Mouse (Mus musculus) liver, embryonic 11.5 days (tissue): ENCODE data around the gene A4gnt. TPM values are rescaled to one million over a fixed set of nuclear protein-coding genes. Genes with fewer than 3 reads are reported as not detected.

Experiments used
- ATAC-seq: fragments of 200-750 bp; cut with Nextera tagmentation; replicated peaks from 2 replicates; pipeline ENCODE4 v1.8.0; 2017; ENCODE audit warnings: moderate number of reproducible peaks, mild to moderate bottlenecking, moderate TSS enrichment, moderate library complexity; ENCODE audit not compliant: low FRiP score
- DNase-seq: peaks from one replicate; pipeline ENCODE4 v3.0.0-alpha.2; 2017; ENCODE audit warnings: low spot score
- H3K27ac ChIP-seq: fragments of 300-500 bp; sonication (generic); 2 replicates; pipeline ENCODE4 v1.5.1; 2014; ENCODE audit warnings: mild to moderate bottlenecking, low read depth, low read length, control low read depth
- H3K27me3 ChIP-seq: fragments of 300-500 bp; sonication (generic); replicated peaks from 2 replicates; pipeline ENCODE4 v1.6.1; 2014; ENCODE audit warnings: low read length, mixed read lengths; ENCODE audit not compliant: control insufficient read depth, insufficient read depth
- H3K36me3 ChIP-seq: fragments of 300-500 bp; sonication (generic); 2 replicates; pipeline ENCODE4 v1.6.1; 2014; ENCODE audit warnings: mild to moderate bottlenecking, low read length, moderate library complexity, mixed read lengths; ENCODE audit not compliant: control insufficient read depth, insufficient read depth
- H3K4me1 ChIP-seq: fragments of 300-500 bp; sonication (generic); replicated peaks from 2 replicates; pipeline ENCODE4 v1.6.1; 2014; ENCODE audit warnings: low read length, mixed read lengths; ENCODE audit not compliant: control insufficient read depth, insufficient read depth
- H3K4me2 ChIP-seq: fragments of 300-500 bp; sonication (generic); 2 replicates; pipeline ENCODE4 v1.6.1; 2014; ENCODE audit warnings: mild to moderate bottlenecking, control low read depth, moderate library complexity
- H3K4me3 ChIP-seq: fragments of 300-500 bp; sonication (generic); 2 replicates; pipeline ENCODE4 v1.5.1; 2014; ENCODE audit warnings: low read depth, low read length, control low read depth
- H3K9ac ChIP-seq: fragments of 300-500 bp; sonication (generic); 2 replicates; pipeline ENCODE4 v1.6.1; 2014; ENCODE audit warnings: low read depth, low read length, control low read depth
- H3K9me3 ChIP-seq: fragments of 300-500 bp; sonication (generic); 2 replicates; pipeline ENCODE4 v1.6.1; 2016; ENCODE audit warnings: low read length, inconsistent platforms, mixed read lengths; ENCODE audit not compliant: control insufficient read depth
- WGBS: fragments of 180-500 bp; shearing (Covaris S2); extraction: QIAGEN DNeasy Blood & Tissue Kit; methylation state at CpG from one replicate; pipeline ENCODE4 v1.1.7; 2014; 5-methylcytosine and 5-hydroxymethylcytosine counted together
- polyA plus RNA-seq: library from polyadenylated mRNA; unstranded; fragments of >200 nt; fragmentation: Nextera tagmentation; extraction: Ambion mirVana; gene quantifications from 2 replicates; pipeline ENCODE4 v1.2.1, GENCODE M21; 2014

The A4gnt gene
- polyA plus RNA-seq, 1 experiment from 2014 or later, result not detected

- H3K36me3 ChIP-seq, result peaks cover 4% of the 10 kb centered on the region
Measured at GRCm38 (mm10) chr9:99639957-99640356, 27.7 kb downstream of the A4gnt start.

DNA sequence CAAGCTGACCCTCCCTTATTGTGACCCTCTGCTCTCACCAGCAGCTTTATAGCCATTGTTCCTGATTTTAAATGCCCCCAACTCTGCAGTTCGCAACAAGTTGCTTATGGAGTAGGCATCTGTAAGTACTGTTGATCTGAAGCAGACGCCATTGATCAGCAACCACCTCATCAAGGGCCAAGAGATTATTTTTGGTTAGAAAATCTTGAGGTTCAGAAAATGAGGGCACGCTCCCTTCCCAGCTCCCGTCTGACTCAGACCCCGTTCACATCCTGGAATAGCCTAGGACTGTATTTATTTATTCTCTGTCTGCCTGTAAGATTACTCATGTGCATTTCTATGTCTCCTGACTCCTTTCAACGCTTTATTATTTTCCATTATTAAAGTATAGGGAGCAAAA, 33.1 kb downstream of the A4gnt start:
- 88% methylated on average over 6 of the region's 6 CpGs for WGBS

More at GRCm38 (mm10) chr9:99639957-99640356, 27.7 kb downstream of the A4gnt start:
- Histone ChIP-seq H3K27me3 (no peaks in the 10 kb centered on the region), H3K4me2 (no peak overlapping the region), H3K9ac (no peak overlapping the region), H3K27ac (no peak overlapping the region), H3K4me3 (no peak overlapping the region), H3K9me3 (no peaks in the 10 kb centered on the region), H3K4me1 (no peaks in the 10 kb centered on the region)
- DNase-seq (no peak), ATAC-seq (no peak)
- 87% methylated on average over 5 of the region's 5 CpGs for WGBS

DNA sequence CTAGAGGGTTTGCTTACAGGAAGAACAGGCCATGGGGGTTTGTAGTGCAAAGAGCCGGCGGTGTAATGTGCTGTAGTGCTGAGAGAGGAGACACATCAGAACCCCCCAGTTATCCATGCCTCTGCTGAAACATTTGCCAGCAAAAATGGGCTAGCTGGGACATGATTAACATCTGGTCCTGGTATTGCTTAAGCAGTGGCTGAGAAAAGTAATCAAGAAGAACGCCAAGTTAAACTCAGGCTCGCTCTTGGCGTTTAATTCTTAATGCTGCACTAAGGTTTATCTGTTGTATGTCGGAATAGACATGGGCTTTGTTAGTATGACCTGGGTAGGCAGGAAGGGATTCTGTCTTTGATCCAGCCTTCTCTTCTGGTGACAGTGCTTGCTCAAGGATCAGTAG, 33.8 kb downstream of the A4gnt start:
- WGBS, result 94% methylated on average over 6 of the region's 6 CpGs

More for the DNA sequence above, 33.1 kb downstream of the A4gnt start:
- no peak overlapping the region for H3K4me3 ChIP-seq
- ATAC-seq (no peak), DNase-seq (no peak)
- H3K9me3 ChIP-seq, result no peaks in the 10 kb centered on the region
- no peak overlapping the region for H3K4me2 ChIP-seq
- no peaks in the 10 kb centered on the region for H3K27me3 ChIP-seq
- H3K9ac ChIP-seq, result no peak overlapping the region
- H3K36me3 ChIP-seq, result peaks cover 4% of the 10 kb centered on the region; the same call in 1 of the 2 replicates
- H3K4me1 ChIP-seq, result no peaks in the 10 kb centered on the region
- no peak overlapping the region for H3K27ac ChIP-seq

GRCm38 (mm10) chr9:99660756-99661155, 48.5 kb downstream of the A4gnt start:
- DNase-seq, result no peak

More for the DNA sequence above, 33.8 kb downstream of the A4gnt start:
- H3K9me3 ChIP-seq, result no peaks in the 10 kb centered on the region
- H3K4me3 ChIP-seq, result no peak overlapping the region
- no peak overlapping the region for H3K27ac ChIP-seq
- H3K36me3 ChIP-seq, result peaks cover 4% of the 10 kb centered on the region; the same call in 1 of the 2 replicates
- no peaks in the 10 kb centered on the region for H3K4me1 ChIP-seq
- H3K9ac ChIP-seq, result no peak overlapping the region
- H3K27me3 ChIP-seq, result no peaks in the 10 kb centered on the region
- DNase-seq (no peak), ATAC-seq (no peak)
- no peak overlapping the region for H3K4me2 ChIP-seq

DNA sequence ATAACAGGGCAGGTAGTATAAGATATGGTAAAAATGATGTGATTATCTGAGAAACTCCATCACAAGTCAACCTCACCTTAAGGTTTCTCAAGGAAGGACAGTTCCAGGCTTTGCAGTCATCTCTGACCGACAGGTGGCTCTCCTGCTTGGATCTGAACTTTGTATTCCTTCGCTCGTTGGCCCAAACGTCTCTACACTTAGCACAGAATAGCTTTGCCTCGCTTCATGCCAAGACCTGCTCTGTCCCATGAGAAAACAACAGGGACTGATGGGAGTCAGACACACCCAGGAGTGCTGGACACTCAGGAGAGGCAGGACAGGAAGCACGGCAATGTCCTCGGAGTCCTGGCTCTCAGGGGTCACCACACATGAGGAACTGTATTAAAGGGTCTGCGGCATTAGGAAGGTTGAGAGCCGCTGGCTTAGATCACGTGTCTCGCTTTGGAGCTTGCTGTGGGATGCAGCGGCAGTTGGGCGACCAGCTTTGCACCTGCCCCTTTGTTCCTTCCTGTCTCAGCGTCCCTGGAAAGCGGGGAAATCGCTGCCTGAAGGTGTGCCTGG, 49.4 kb downstream of the A4gnt start:
- Histone ChIP-seq H3K4me2 (no peak overlapping the region), H3K4me3 (no peak overlapping the region), H3K4me1 (no peaks in the 10 kb centered on the region), H3K27ac (no peak overlapping the region), H3K36me3 (no peaks in the 10 kb centered on the region), H3K27me3 (no peaks in the 10 kb centered on the region), H3K9me3 (no peaks in the 10 kb centered on the region), H3K9ac (no peak overlapping the region)
- DNase-seq (no peak), ATAC-seq (no peak)
- WGBS, result 75% methylated on average over 16 of the region's 16 CpGs

More at GRCm38 (mm10) chr9:99660756-99661155, 48.5 kb downstream of the A4gnt start:
- H3K27ac ChIP-seq, result no peak overlapping the region
- no peak overlapping the region for H3K4me3 ChIP-seq
- H3K9ac ChIP-seq, result no peak overlapping the region
- 0 out of 2 replicates have a peak, but pooled peaks cover 4% of the 10 kb centered on the region for H3K36me3 ChIP-seq
- no peaks in the 10 kb centered on the region for H3K9me3 ChIP-seq
- no peaks in the 10 kb centered on the region for H3K4me1 ChIP-seq
- H3K4me2 ChIP-seq, result no peak overlapping the region
- 81% methylated on average over 10 of the region's 10 CpGs for WGBS
- H3K27me3 ChIP-seq, result no peaks in the 10 kb centered on the region
- ATAC-seq, result no peak

DNA sequence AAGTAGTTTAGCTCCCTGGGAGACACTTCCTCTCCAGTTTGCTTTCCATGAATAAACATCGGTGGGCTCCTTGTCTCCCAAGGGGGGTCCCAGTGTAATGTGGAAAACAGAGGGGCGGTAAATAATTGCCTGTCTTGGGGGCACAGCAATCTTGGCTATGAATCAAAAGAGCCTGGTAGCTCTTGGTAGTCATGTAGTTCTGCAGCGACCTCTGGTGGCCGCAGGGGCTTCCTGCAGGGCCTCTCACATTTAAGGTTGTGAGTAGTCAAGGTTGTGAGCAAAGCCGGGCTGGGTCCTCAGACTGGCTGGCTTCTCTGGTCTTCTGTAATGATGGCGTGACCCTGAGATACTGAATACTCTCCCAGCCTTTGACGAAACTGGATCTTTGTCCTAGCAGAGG, 50.1 kb downstream of the A4gnt start:
- no peaks in the 10 kb centered on the region for H3K4me1 ChIP-seq
- no peak overlapping the region for H3K4me3 ChIP-seq
- no peaks in the 10 kb centered on the region for H3K9me3 ChIP-seq
- peak; percentile 79 for DNase-seq
- H3K9ac ChIP-seq, result no peak overlapping the region
- H3K36me3 ChIP-seq, result no peaks in the 10 kb centered on the region
- 26% methylated on average over 7 of the region's 7 CpGs for WGBS
- H3K4me2 ChIP-seq, result no peak overlapping the region
- no peaks in the 10 kb centered on the region for H3K27me3 ChIP-seq
- no peak overlapping the region for H3K27ac ChIP-seq
- no peak; the same call in 1 of the 2 replicates for ATAC-seq

GRCm38 (mm10) chr9:99662887-99663286, 50.6 kb downstream of the A4gnt start:
- H3K36me3 ChIP-seq, result no peaks in the 10 kb centered on the region
- ATAC-seq, result no peak

GRCm38 (mm10) chr9:99667596-99667995, 55.3 kb downstream of the A4gnt start:
- peaks cover 13% of the 10 kb centered on the region for H3K36me3 ChIP-seq
- 0 out of 2 replicates have a peak, but pooled peaks cover 3% of the 10 kb centered on the region for H3K9me3 ChIP-seq
- no peaks in the 10 kb centered on the region for H3K4me1 ChIP-seq
- WGBS, result 83% methylated on average over 8 of the region's 8 CpGs
- no peak overlapping the region for H3K4me3 ChIP-seq
- H3K9ac ChIP-seq, result no peak overlapping the region
- no peak overlapping the region for H3K27ac ChIP-seq
- H3K4me2 ChIP-seq, result no peak overlapping the region
- no peaks in the 10 kb centered on the region for H3K27me3 ChIP-seq
- no peak for DNase-seq
- ATAC-seq, result no peak

More at GRCm38 (mm10) chr9:99662887-99663286, 50.6 kb downstream of the A4gnt start:
- 83% methylated on average over 10 of the region's 10 CpGs for WGBS
- no peak overlapping the region for H3K27ac ChIP-seq
- no peak overlapping the region for H3K4me2 ChIP-seq
- H3K27me3 ChIP-seq, result no peaks in the 10 kb centered on the region
- DNase-seq, result no peak
- no peak overlapping the region for H3K9ac ChIP-seq
- H3K4me1 ChIP-seq, result no peaks in the 10 kb centered on the region
- H3K4me3 ChIP-seq, result no peak overlapping the region
- no peaks in the 10 kb centered on the region for H3K9me3 ChIP-seq

- H3K27ac ChIP-seq, result no peak overlapping the region
- H3K4me3 ChIP-seq, result no peak overlapping the region
- H3K36me3 ChIP-seq, result peaks cover 13% of the 10 kb centered on the region
- H3K27me3 ChIP-seq, result no peaks in the 10 kb centered on the region
- ATAC-seq (no peak), DNase-seq (no peak)
- H3K4me1 ChIP-seq, result no peaks in the 10 kb centered on the region; the same call in 1 of the 2 replicates
- 0 out of 2 replicates have a peak, but pooled peaks cover 3% of the 10 kb centered on the region for H3K9me3 ChIP-seq
- 40% methylated on average over 2 of the region's 2 CpGs for WGBS
- H3K4me2 ChIP-seq, result no peak overlapping the region
- no peak overlapping the region for H3K9ac ChIP-seq
Measured at GRCm38 (mm10) chr9:99671603-99672002, 59.3 kb downstream of the A4gnt start.
